Mouse (Mus musculus) intestine, embryonic 16.5 days (tissue): ENCODE data around the gene Msh5. TPM values are rescaled to one million over a fixed set of nuclear protein-coding genes. Genes with fewer than 3 reads are reported as not detected.

Experiments used
- ATAC-seq: fragments of 200-750 bp; cut with Nextera tagmentation; 2 replicates; pipeline ENCODE4 v1.8.0; 2017; ENCODE audit warnings: moderate TSS enrichment, moderate library complexity
- H3K27ac ChIP-seq: fragments of 300-500 bp; sonication (generic); 2 replicates; pipeline ENCODE4 v1.5.1; 2014; ENCODE audit warnings: mild to moderate bottlenecking, low read length
- H3K27me3 ChIP-seq: fragments of 300-500 bp; sonication (generic); replicated peaks from 2 replicates; pipeline ENCODE4 v1.6.1; 2014; ENCODE audit warnings: low read length, control low read depth, mixed read lengths; ENCODE audit not compliant: control insufficient read depth, insufficient read depth
- H3K36me3 ChIP-seq: fragments of 300-500 bp; sonication (generic); 2 replicates; pipeline ENCODE4 v1.6.1; 2014; ENCODE audit warnings: low read length, control low read depth; ENCODE audit not compliant: control insufficient read depth, insufficient read depth
- H3K4me1 ChIP-seq: fragments of 300-500 bp; sonication (generic); 2 replicates; pipeline ENCODE4 v1.6.1; 2014; ENCODE audit warnings: low read length, control low read depth, mixed read lengths; ENCODE audit not compliant: control insufficient read depth, insufficient read depth
- H3K4me2 ChIP-seq: fragments of 300-500 bp; sonication (generic); 2 replicates; pipeline ENCODE4 v1.6.1; 2014; ENCODE audit warnings: low read depth, low read length, control low read depth
- H3K4me3 ChIP-seq: fragments of 300-500 bp; sonication (generic); 2 replicates; pipeline ENCODE4 v1.5.1; 2014; ENCODE audit warnings: mild to moderate bottlenecking, low read length
- H3K9ac ChIP-seq: fragments of 300-500 bp; sonication (generic); 2 replicates; pipeline ENCODE4 v1.6.1; 2014; ENCODE audit warnings: low read depth, low read length
- H3K9me3 ChIP-seq: fragments of 300-500 bp; sonication (generic); 2 replicates; pipeline ENCODE4 v1.6.1; 2016; ENCODE audit warnings: low read length, control low read depth; ENCODE audit not compliant: control insufficient read depth
- WGBS: fragments of 180-500 bp; shearing (Covaris S2); extraction: QIAGEN DNeasy Blood & Tissue Kit; methylation state at CpG from one replicate; pipeline ENCODE4 v1.1.7; 2014; 5-methylcytosine and 5-hydroxymethylcytosine counted together
- polyA plus RNA-seq: library from polyadenylated mRNA; unstranded; fragments of >200 nt; fragmentation: Nextera tagmentation; extraction: Ambion mirVana; gene quantifications from 2 replicates; pipeline ENCODE4 v1.2.1, GENCODE M21; 2015

Msh5 gene
- polyA plus RNA-seq = 3.6 and 4.4 TPM in 2 replicates

GRCm38 (mm10) chr17:35046681-35047455 lies at the start of gene Msh5:
Gene Msh5 (minus strand): TSS chr17:35046745.
- Histone ChIP-seq H3K4me3 (peak within 1 kb of the TSS; percentile 68), H3K36me3 (no peaks in the 10 kb centered on the region), H3K9me3 (no peaks in the 10 kb centered on the region), H3K27ac (peak within 1 kb of the TSS; percentile 100), H3K4me2 (peak within 1 kb of the TSS; percentile 100), H3K9ac (peak within 1 kb of the TSS; percentile 93), H3K27me3 (no peaks in the 10 kb centered on the region), H3K4me1 (peaks cover 40% of the 10 kb centered on the region)
- 2% methylated on average over 32 of the region's 33 CpGs for WGBS
- ATAC-seq = peak; percentile 87

DNA sequence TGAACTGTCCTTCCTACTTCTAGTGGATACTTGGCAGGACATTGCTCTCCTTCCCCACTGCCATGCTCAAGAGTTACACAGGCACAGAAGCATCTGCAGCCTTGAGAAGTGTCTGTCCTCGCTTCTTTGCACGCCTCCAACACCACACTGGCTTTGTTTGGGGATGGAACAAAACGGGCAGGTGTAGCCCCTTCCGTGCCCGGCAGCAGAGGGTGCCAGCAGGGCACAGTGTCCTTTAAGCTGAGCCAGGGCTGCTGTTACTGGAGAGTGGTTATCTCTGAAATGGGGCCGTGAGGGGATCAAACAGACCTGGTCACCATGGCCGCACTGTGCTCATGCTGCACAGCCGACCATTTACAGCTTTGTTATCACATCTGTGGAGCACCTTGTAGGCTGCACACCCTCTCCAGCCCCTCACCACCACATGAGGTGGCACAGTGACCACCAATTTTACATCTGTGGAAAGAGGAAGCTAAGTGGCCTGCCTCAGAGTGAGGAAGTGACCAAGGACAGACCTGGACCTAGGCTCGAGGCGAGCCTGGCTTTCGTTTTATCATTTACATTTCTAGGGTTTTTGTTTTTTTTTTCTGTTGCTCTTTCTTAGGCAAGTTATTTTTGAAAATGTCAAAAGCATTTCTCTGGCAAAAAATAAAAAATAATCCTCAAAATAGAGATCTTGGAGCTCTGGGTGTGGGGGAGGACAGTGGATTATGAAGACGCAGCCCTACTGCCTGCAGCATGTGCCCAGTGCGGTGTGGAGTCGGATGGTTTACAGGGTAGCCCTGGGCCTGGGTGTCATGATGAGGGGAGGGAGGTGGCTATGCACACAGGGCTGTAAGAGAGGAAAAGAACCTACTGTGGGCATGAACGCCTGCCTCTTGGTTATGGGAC lies 48.2 kb upstream of the Msh5 start:
- Histone ChIP-seq H3K4me1 (peaks cover 11% of the 10 kb centered on the region; the same call in 1 of the 2 replicates), H3K27me3 (no peaks in the 10 kb centered on the region), H3K27ac (no peak overlapping the region; the same call in 1 of the 2 replicates), H3K9ac (0 out of 2 replicates have a peak overlapping the region, but pooled peaks have one; percentile 24), H3K9me3 (no peaks in the 10 kb centered on the region), H3K4me3 (no peak overlapping the region), H3K4me2 (no peak overlapping the region), H3K36me3 (peaks cover 20% of the 10 kb centered on the region)
- WGBS = 78% methylated on average over 15 of the region's 15 CpGs
- no peak for ATAC-seq

GRCm38 (mm10) chr17:35092403-35093198 lies 46.1 kb upstream of the Msh5 start:
- WGBS = 89% methylated on average over 14 of the region's 14 CpGs
- Histone ChIP-seq H3K4me1 (peaks cover 7% of the 10 kb centered on the region; the same call in 1 of the 2 replicates), H3K4me3 (no peak overlapping the region), H3K27me3 (no peaks in the 10 kb centered on the region), H3K4me2 (no peak overlapping the region), H3K9ac (no peak overlapping the region), H3K27ac (no peak overlapping the region), H3K36me3 (peaks cover 20% of the 10 kb centered on the region), H3K9me3 (no peaks in the 10 kb centered on the region)
- no peak for ATAC-seq

DNA sequence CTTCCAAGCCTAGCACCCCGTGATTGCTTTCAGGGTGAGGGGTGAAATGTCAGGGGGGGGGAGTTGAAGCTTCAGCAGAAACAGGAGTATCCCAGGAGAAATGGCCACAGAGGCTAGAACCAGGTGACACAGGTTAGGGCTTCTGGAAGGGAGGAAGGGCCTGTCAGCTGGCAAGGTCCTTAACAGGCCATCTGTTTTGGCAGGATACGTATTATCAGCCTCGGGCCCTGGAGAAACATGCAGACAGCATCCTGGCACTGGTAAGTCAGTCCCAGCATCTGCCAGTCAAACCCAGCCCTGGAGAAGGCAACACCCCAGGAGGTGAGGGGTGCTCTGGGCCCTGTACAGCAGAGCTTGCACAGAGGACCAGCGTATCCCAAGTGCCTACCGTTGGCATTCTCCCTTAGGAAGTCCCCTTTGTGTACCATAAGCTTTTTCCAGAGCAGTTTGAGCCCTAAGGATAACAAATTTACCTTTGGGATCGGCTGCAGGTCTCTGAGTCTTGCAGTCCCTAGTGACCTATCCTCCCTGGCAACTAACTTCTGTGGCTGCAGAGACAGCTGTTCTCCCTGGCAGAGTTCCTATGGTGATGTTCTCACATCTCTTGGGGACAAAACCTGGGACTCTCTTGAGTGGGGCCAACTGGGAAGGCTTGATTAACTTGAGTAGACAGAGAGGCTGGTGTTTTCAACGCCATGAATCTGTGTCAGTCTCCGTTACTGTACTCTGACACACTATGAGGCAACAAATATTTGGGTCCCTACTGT lies 43.8 kb upstream of the Msh5 start:
- no peaks in the 10 kb centered on the region for H3K9me3 ChIP-seq
- H3K27me3 ChIP-seq = no peaks in the 10 kb centered on the region
- H3K4me3 ChIP-seq = peak overlapping the region; percentile 66
- H3K36me3 ChIP-seq = peaks cover 7% of the 10 kb centered on the region; the same call in 1 of the 2 replicates
- no peak overlapping the region for H3K27ac ChIP-seq
- 63% methylated on average over 8 of the region's 8 CpGs for WGBS
- peak overlapping the region; percentile 63 for H3K4me2 ChIP-seq
- peak overlapping the region; percentile 92 for H3K9ac ChIP-seq
- no peak for ATAC-seq
- H3K4me1 ChIP-seq = peaks cover 7% of the 10 kb centered on the region; the same call in 1 of the 2 replicates

DNA sequence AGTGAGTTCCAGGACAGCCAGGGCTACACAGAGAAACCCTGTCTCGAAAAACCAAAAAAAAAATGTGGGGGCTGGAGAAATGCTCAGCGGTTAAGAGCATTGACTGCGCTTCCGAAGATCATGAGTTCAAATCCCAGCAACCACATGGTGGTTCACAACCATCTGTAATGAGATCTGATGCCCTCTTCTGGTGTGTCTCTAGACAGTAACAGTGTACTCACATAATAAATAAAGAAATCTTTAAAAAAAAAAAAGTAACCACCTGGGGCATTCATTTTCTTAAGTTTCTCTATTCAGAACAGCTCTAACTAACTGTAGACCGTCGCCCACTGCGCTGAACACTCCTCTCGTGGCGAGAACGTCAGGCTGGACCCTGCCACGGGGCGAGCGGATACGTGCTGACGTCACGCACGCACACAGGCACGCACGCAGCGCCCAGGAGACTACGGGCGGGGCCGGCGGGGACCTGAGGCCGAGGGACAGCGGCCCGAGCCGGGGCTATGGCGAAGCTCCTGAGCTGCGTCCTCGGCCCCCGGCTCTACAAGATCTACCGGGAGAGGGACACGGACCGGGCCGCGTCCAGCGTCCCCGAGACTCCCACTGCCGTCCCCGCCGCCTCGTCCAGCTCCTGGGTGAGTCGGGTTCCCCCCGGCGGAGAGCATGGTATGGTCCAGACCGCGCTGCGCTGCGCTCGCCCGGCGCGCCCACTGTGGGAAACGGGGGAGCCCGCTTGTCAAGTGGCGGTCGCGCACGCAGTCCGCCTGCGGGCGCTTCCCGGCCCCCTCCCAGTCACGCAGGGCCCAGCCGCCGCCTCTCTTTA lies 42.5 kb upstream of the Msh5 start, which contains the start of gene Abhd16a:
TSS of gene Abhd16a (plus strand) at position 439 of the 820 bp plus-strand sequence.
- peak within 1 kb of the TSS; percentile 66 for H3K4me3 ChIP-seq
- WGBS = 2% methylated on average over 66 of the region's 67 CpGs
- 0 out of 2 replicates have a peak, but pooled peaks cover 3% of the 10 kb centered on the region for H3K36me3 ChIP-seq
- no peaks in the 10 kb centered on the region for H3K9me3 ChIP-seq
- H3K4me2 ChIP-seq = peak within 1 kb of the TSS; percentile 63
- H3K27me3 ChIP-seq = no peaks in the 10 kb centered on the region
- H3K4me1 ChIP-seq = peaks cover 7% of the 10 kb centered on the region; the same call in 1 of the 2 replicates
- H3K27ac ChIP-seq = peak within 1 kb of the TSS; percentile 95
- peak; percentile 99 for ATAC-seq
- peak within 1 kb of the TSS; percentile 92 for H3K9ac ChIP-seq

DNA sequence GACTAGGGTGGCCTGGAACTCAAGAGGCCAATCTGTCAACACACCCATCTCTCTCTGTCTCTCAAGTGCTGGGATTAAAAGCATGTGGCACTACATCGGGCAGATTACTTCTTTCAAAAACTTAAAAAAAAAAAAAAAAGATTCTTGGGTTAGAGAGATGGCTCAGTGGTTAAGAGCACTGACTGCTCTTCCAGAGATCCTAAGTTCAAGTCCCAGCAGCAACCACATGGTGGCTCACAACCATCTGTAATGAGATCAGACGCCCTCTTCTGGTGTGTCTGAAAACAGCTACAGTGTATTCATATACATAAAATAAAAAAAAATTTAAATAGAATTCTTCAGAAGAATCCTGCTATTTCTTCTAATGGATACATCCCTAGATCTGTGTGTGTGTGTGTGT lies 41.6 kb upstream of the Msh5 start:
- 54% methylated on average over 2 of the region's 2 CpGs for WGBS
- H3K4me2 ChIP-seq = no peak overlapping the region

DNA sequence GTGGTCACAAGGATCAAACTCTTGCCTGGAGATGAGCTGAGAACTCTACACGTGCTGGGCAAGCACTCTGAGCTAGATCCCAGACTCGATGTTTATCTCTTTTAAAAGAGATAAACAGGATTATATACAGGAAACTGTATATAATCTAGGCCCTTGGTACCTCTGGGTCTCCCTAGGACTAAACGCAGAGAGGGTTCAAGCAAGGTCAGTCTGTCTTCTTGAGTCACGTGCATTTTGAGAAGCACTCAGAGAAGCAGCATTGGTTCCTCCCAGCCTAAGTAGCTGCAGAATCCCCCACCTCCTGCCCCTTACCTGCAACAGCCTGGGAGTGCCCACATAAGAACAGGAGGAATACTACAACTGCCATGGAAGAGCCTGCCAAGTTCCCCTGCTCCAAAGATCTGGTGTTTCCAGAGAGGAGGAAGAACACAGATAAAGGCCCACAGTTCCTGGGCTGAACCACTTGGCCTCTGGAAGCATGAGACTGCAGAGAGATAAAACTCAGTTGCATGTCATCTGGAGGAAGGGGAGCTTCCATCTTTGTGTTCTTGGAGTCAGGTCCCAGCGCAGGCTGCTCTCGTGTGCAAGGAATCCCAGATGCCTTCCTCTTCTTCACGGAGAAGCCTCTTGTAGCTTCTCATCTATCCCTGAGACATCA lies 38.8 kb upstream of the Msh5 start, which contains the start of gene Ly6g6f:
TSS of gene Ly6g6f (minus strand) at position 403 of the 658 bp plus-strand sequence.
- Histone ChIP-seq H3K9me3 (no peaks in the 10 kb centered on the region), H3K36me3 (no peaks in the 10 kb centered on the region), H3K4me2 (no peak within 1 kb of the TSS), H3K27ac (no peak within 1 kb of the TSS), H3K27me3 (no peaks in the 10 kb centered on the region), H3K9ac (no peak within 1 kb of the TSS), H3K4me1 (peaks cover 4% of the 10 kb centered on the region), H3K4me3 (no peak within 1 kb of the TSS)
- ATAC-seq = no peak
- 75% methylated on average over 7 of the region's 7 CpGs for WGBS

More for the DNA sequence above, 41.6 kb upstream of the Msh5 start:
- no peak for ATAC-seq
- H3K27ac ChIP-seq = no peak overlapping the region
- peaks cover 7% of the 10 kb centered on the region; the same call in 1 of the 2 replicates for H3K4me1 ChIP-seq
- H3K9me3 ChIP-seq = no peaks in the 10 kb centered on the region
- no peak overlapping the region for H3K9ac ChIP-seq
- no peaks in the 10 kb centered on the region for H3K27me3 ChIP-seq
- H3K4me3 ChIP-seq = no peak overlapping the region
- 0 out of 2 replicates have a peak, but pooled peaks cover 3% of the 10 kb centered on the region for H3K36me3 ChIP-seq
